ENCODE assay signal across 15 mouse cellular contexts in genomic region chr3:9402345-9402744, GRCm38 (mm10).
DNase-seq lines count a peak whose midpoint lies in the region; ATAC-seq and TF ChIP-seq lines count a peak whose summit lies in the region.
"Had no signal": no experiment of that assay in that cellular context is flagged by ENCODE, and none has a peak within 500 bp of the region (broad histone marks: within the 10 kb centered on the region; RNA-seq: fewer than 3 reads in every experiment).

No protein-coding gene starts in this region.

- no peak overlapping the region for H3K4me3 ChIP-seq in heart, embryonic 13.5 days
- no peak overlapping the region for H3K4me3 ChIP-seq in heart, embryonic 10.5 days
- peak overlapping the region; percentile 57 for H3K4me3 ChIP-seq in megakaryocyte, embryonic 14.5 days (replicated peaks)
- no peak overlapping the region for H3K4me3 ChIP-seq in limb, embryonic 13.5 days
- no peak overlapping the region for H3K4me3 ChIP-seq in kidney, adult 2 months (ENCODE audit: insufficient read depth, low read depth, low read length)
- H3K4me3 ChIP-seq: hindbrain, embryonic 13.5 days; liver, embryonic 15.5 days; myocyte had no signal

- H3K4me2 ChIP-seq in heart, embryonic 13.5 days, result no peak overlapping the region
- H3K4me2 ChIP-seq in limb, embryonic 13.5 days (replicated peaks), result no peak overlapping the region
- H3K4me2 ChIP-seq: hindbrain, embryonic 13.5 days; midbrain, embryonic 11.5 days had no signal

- 75% methylated on average over 5 of the region's 5 CpGs for WGBS in heart, embryonic 13.5 days
- WGBS in heart, embryonic 10.5 days, result 80% methylated on average over 5 of the region's 5 CpGs
- 59% methylated on average over 5 of the region's 5 CpGs for WGBS in limb, embryonic 13.5 days
- 88% methylated on average over 5 of the region's 5 CpGs for WGBS in kidney, adult 2 months

- no peaks in the 10 kb centered on the region for H3K36me3 ChIP-seq in heart, embryonic 13.5 days
- H3K36me3 ChIP-seq in heart, embryonic 10.5 days, result no peaks in the 10 kb centered on the region
- no peaks in the 10 kb centered on the region for H3K36me3 ChIP-seq in megakaryocyte, embryonic 14.5 days (replicated peaks; ENCODE audit: low read length)
- H3K36me3 ChIP-seq in limb, embryonic 13.5 days, result no peaks in the 10 kb centered on the region
- no peaks in the 10 kb centered on the region for H3K36me3 ChIP-seq in kidney, adult 2 months (ENCODE audit: control insufficient read depth, insufficient read depth, low read length)
- H3K36me3 ChIP-seq: hindbrain, embryonic 13.5 days; liver, embryonic 15.5 days had no signal

- peaks cover 80% of the 10 kb centered on the region for H3K4me1 ChIP-seq in heart, embryonic 13.5 days
- peaks cover 27% of the 10 kb centered on the region for H3K4me1 ChIP-seq in heart, embryonic 10.5 days
- peaks cover 78% of the 10 kb centered on the region for H3K4me1 ChIP-seq in megakaryocyte, embryonic 14.5 days
- H3K4me1 ChIP-seq in limb, embryonic 13.5 days, result peaks cover 47% of the 10 kb centered on the region
- H3K4me1 ChIP-seq in kidney, adult 2 months (ENCODE audit: control insufficient read depth, insufficient read depth, low read length), result peaks cover 4% of the 10 kb centered on the region

- H3K27me3 ChIP-seq in heart, embryonic 13.5 days (replicated peaks), result no peaks in the 10 kb centered on the region
- no peaks in the 10 kb centered on the region for H3K27me3 ChIP-seq in heart, embryonic 10.5 days (ENCODE audit: insufficient read depth, poor library complexity, severe bottlenecking)
- H3K27me3 ChIP-seq in megakaryocyte, embryonic 14.5 days (replicated peaks), result peaks cover 39% of the 10 kb centered on the region
- no peaks in the 10 kb centered on the region for H3K27me3 ChIP-seq in limb, embryonic 13.5 days
- no peaks in the 10 kb centered on the region for H3K27me3 ChIP-seq in kidney, adult 2 months (replicated peaks; ENCODE audit: control insufficient read depth, insufficient read depth, low read length)
- H3K27me3 ChIP-seq: liver, embryonic 15.5 days had no signal

- no peak for ATAC-seq in heart, embryonic 13.5 days (ENCODE audit: extremely low read depth, insufficient number of reproducible peaks, low FRiP score, low TSS enrichment)
- ATAC-seq in megakaryocyte, adult 5-6 weeks (ENCODE audit: poor library complexity, severe bottlenecking), result no peak
- ATAC-seq in limb, embryonic 13.5 days (ENCODE audit: low FRiP score, low read depth), result peak; percentile 42; the same call in 1 of the 2 replicates

- peak overlapping the region; percentile 44; the same call in 1 of the 2 replicates for H3K27ac ChIP-seq in heart, embryonic 13.5 days (replicated peaks)
- H3K27ac ChIP-seq in heart, embryonic 10.5 days, result no peak overlapping the region
- H3K27ac ChIP-seq in limb, embryonic 13.5 days, result peak overlapping the region; percentile 76; the same call in 1 of the 2 replicates
- H3K27ac ChIP-seq in kidney, adult 2 months (ENCODE audit: insufficient read depth, low read depth, low read length), result no peak overlapping the region

- H3K9ac ChIP-seq in heart, embryonic 13.5 days, result no peak overlapping the region
- H3K9ac ChIP-seq in limb, embryonic 13.5 days, result no peak overlapping the region
- H3K9ac ChIP-seq: hindbrain, embryonic 13.5 days; liver, embryonic 15.5 days had no signal

- DNase-seq in heart, embryonic 10.5 days (ENCODE audit: low spot score), result no peak
- DNase-seq in kidney, adult 2 months, result no peak
- DNase-seq in ovary, postnatal 36 days (ENCODE audit: low spot score), result no peak
- no peak for DNase-seq in gastrocnemius, adult 8-10 months (ENCODE audit: low spot score in 2 of 2)
- DNase-seq: kidney, adult 11 months; layer of hippocampus, postnatal 36 days; right cerebral cortex, postnatal 14 days had no signal

- TF ChIP-seq CTCF in kidney, adult 2 months (conservative IDR thresholded peaks at IDR 0.05; ENCODE audit: insufficient read depth, insufficient read length, low read depth, low read length), result no peak

- no peaks in the 10 kb centered on the region for H3K9me3 ChIP-seq in heart, embryonic 13.5 days
- H3K9me3 ChIP-seq in heart, embryonic 10.5 days, result no peaks in the 10 kb centered on the region
- H3K9me3 ChIP-seq in megakaryocyte, embryonic 14.5 days, result no peaks in the 10 kb centered on the region
- H3K9me3 ChIP-seq in limb, embryonic 13.5 days, result no peaks in the 10 kb centered on the region
- H3K9me3 ChIP-seq: hindbrain, embryonic 13.5 days; liver, embryonic 15.5 days had no signal

- no peak for TF ChIP-seq POLR2A in kidney, adult 2 months (IDR thresholded peaks at IDR 0.05; ENCODE audit: low read depth, low read length)

Comparison
In these comparisons a context has a peak if more than half of its experiments do, and no peak if none do; other contexts are left out.
1. H3K27ac ChIP-seq: peak in heart, embryonic 13.5 days (single experiment) and limb, embryonic 13.5 days (single experiment); none in heart, embryonic 10.5 days (single experiment) and kidney, adult 2 months (single experiment).